Mouse (Mus musculus): ENCODE results near the gene Asns. TPM values are rescaled to one million over a fixed set of nuclear protein-coding genes. Genes with fewer than 3 reads are reported as not detected.

The Asns gene
- polyA plus RNA-seq (2015; fragmentation: Nextera tagmentation; extraction: Ambion mirVana): 95.8 and 112 TPM in 2 replicates

- under 1% methylated on average over 51 of the region's 51 CpGs for WGBS
- peak within 1 kb of the TSS; percentile 57 for H3K4me3 ChIP-seq (ENCODE audit: low read length)
- H3K27ac ChIP-seq (ENCODE audit: low read length): peak within 1 kb of the TSS; percentile 13
- ATAC-seq: peak; percentile 98
- H3K9ac ChIP-seq (ENCODE audit: low read depth, low read length): peak within 1 kb of the TSS; percentile 67
- H3K4me2 ChIP-seq (ENCODE audit: low read depth, low read length): peak within 1 kb of the TSS; percentile 62
- no peaks in the 10 kb centered on the region for H3K9me3 ChIP-seq (ENCODE audit: control insufficient read depth, low read length)
- no peaks in the 10 kb centered on the region for H3K4me1 ChIP-seq (ENCODE audit: control insufficient read depth, insufficient read depth, low read length)
- H3K36me3 ChIP-seq (ENCODE audit: control insufficient read depth, insufficient read depth, low read length): no peaks in the 10 kb centered on the region
- H3K27me3 ChIP-seq (replicated peaks; ENCODE audit: control insufficient read depth, insufficient read depth, low read length): no peaks in the 10 kb centered on the region
Observed at GRCm38 (mm10) chr6:7692884-7693585, at the start of gene Asns. Gene Asns (minus strand): TSS chr6:7693254.

- Histone ChIP-seq H3K36me3 (ENCODE audit: control insufficient read depth, insufficient read depth, low read length) (no peaks in the 10 kb centered on the region), H3K4me2 (ENCODE audit: low read depth, low read length) (no peak overlapping the region), H3K27ac (ENCODE audit: low read length) (no peak overlapping the region), H3K9me3 (ENCODE audit: control insufficient read depth, low read length) (no peaks in the 10 kb centered on the region), H3K9ac (ENCODE audit: low read depth, low read length) (no peak overlapping the region), H3K27me3 (replicated peaks; ENCODE audit: control insufficient read depth, insufficient read depth, low read length) (no peaks in the 10 kb centered on the region), H3K4me1 (ENCODE audit: control insufficient read depth, insufficient read depth, low read length) (no peaks in the 10 kb centered on the region), H3K4me3 (ENCODE audit: low read length) (no peak overlapping the region)
- 65% methylated on average over 3 of the region's 3 CpGs for WGBS
- ATAC-seq: no peak
Observed at GRCm38 (mm10) chr6:7741721-7742120, 48.7 kb upstream of the Asns start.

- ATAC-seq: no peak
- Histone ChIP-seq H3K4me2 (ENCODE audit: low read depth, low read length) (no peak overlapping the region), H3K27me3 (replicated peaks; ENCODE audit: control insufficient read depth, insufficient read depth, low read length) (no peaks in the 10 kb centered on the region), H3K27ac (ENCODE audit: low read length) (no peak overlapping the region), H3K9me3 (ENCODE audit: control insufficient read depth, low read length) (no peaks in the 10 kb centered on the region), H3K36me3 (ENCODE audit: control insufficient read depth, insufficient read depth, low read length) (no peaks in the 10 kb centered on the region), H3K4me3 (ENCODE audit: low read length) (no peak overlapping the region), H3K4me1 (ENCODE audit: control insufficient read depth, insufficient read depth, low read length) (no peaks in the 10 kb centered on the region), H3K9ac (ENCODE audit: low read depth, low read length) (no peak overlapping the region)
- 87% methylated on average over 2 of the region's 2 CpGs for WGBS
Observed at GRCm38 (mm10) chr6:7737842-7738241, 44.8 kb upstream of the Asns start.

- Histone ChIP-seq H3K27me3 (replicated peaks; ENCODE audit: control insufficient read depth, insufficient read depth, low read length) (no peaks in the 10 kb centered on the region), H3K9me3 (ENCODE audit: control insufficient read depth, low read length) (no peaks in the 10 kb centered on the region), H3K36me3 (ENCODE audit: control insufficient read depth, insufficient read depth, low read length) (no peaks in the 10 kb centered on the region), H3K9ac (ENCODE audit: low read depth, low read length) (no peak overlapping the region), H3K4me2 (ENCODE audit: low read depth, low read length) (no peak overlapping the region), H3K27ac (ENCODE audit: low read length) (no peak overlapping the region), H3K4me1 (ENCODE audit: control insufficient read depth, insufficient read depth, low read length) (no peaks in the 10 kb centered on the region), H3K4me3 (ENCODE audit: low read length) (no peak overlapping the region)
- ATAC-seq: peak; percentile 68; the same call in 1 of the 2 replicates
- 32% methylated on average over 12 of the region's 12 CpGs for WGBS
Observed at GRCm38 (mm10) chr6:7732754-7733708, 40.0 kb upstream of the Asns start.

- no peak for ATAC-seq
- 79% methylated on average over 6 of the region's 6 CpGs for WGBS
- H3K36me3 ChIP-seq (ENCODE audit: control insufficient read depth, insufficient read depth, low read length): no peaks in the 10 kb centered on the region
- H3K27ac ChIP-seq (ENCODE audit: low read length): no peak overlapping the region
- H3K9me3 ChIP-seq (ENCODE audit: control insufficient read depth, low read length): no peaks in the 10 kb centered on the region
- no peaks in the 10 kb centered on the region for H3K27me3 ChIP-seq (replicated peaks; ENCODE audit: control insufficient read depth, insufficient read depth, low read length)
- H3K9ac ChIP-seq (ENCODE audit: low read depth, low read length): no peak overlapping the region
- no peak overlapping the region for H3K4me2 ChIP-seq (ENCODE audit: low read depth, low read length)
- H3K4me3 ChIP-seq (ENCODE audit: low read length): no peak overlapping the region
- no peaks in the 10 kb centered on the region for H3K4me1 ChIP-seq (ENCODE audit: control insufficient read depth, insufficient read depth, low read length)
Observed at GRCm38 (mm10) chr6:7732097-7732496, 39.0 kb upstream of the Asns start.

GRCm38 (mm10) chr6:7729128-7729527 is 36.1 kb upstream of the Asns start:
- 78% methylated on average over 2 of the region's 2 CpGs for WGBS
- Histone ChIP-seq H3K9me3 (ENCODE audit: control insufficient read depth, low read length) (no peaks in the 10 kb centered on the region), H3K36me3 (ENCODE audit: control insufficient read depth, insufficient read depth, low read length) (no peaks in the 10 kb centered on the region), H3K27ac (ENCODE audit: low read length) (no peak overlapping the region), H3K27me3 (replicated peaks; ENCODE audit: control insufficient read depth, insufficient read depth, low read length) (no peaks in the 10 kb centered on the region), H3K4me1 (ENCODE audit: control insufficient read depth, insufficient read depth, low read length) (no peaks in the 10 kb centered on the region), H3K4me3 (ENCODE audit: low read length) (no peak overlapping the region), H3K9ac (ENCODE audit: low read depth, low read length) (no peak overlapping the region), H3K4me2 (ENCODE audit: low read depth, low read length) (no peak overlapping the region)
- no peak for ATAC-seq

GRCm38 (mm10) chr6:7728241-7728640 is 35.2 kb upstream of the Asns start:
- no peaks in the 10 kb centered on the region for H3K4me1 ChIP-seq (ENCODE audit: control insufficient read depth, insufficient read depth, low read length)
- no peaks in the 10 kb centered on the region for H3K9me3 ChIP-seq (ENCODE audit: control insufficient read depth, low read length)
- ATAC-seq: no peak
- H3K27ac ChIP-seq (ENCODE audit: low read length): no peak overlapping the region
- H3K27me3 ChIP-seq (replicated peaks; ENCODE audit: control insufficient read depth, insufficient read depth, low read length): no peaks in the 10 kb centered on the region
- no peaks in the 10 kb centered on the region for H3K36me3 ChIP-seq (ENCODE audit: control insufficient read depth, insufficient read depth, low read length)
- no peak overlapping the region for H3K9ac ChIP-seq (ENCODE audit: low read depth, low read length)
- WGBS: 91% methylated on average over 5 of the region's 5 CpGs
- no peak overlapping the region for H3K4me3 ChIP-seq (ENCODE audit: low read length)
- H3K4me2 ChIP-seq (ENCODE audit: low read depth, low read length): no peak overlapping the region

GRCm38 (mm10) chr6:7716236-7716635 is 23.2 kb upstream of the Asns start:
- H3K4me3 ChIP-seq (ENCODE audit: low read length): no peak overlapping the region
- H3K36me3 ChIP-seq (ENCODE audit: control insufficient read depth, insufficient read depth, low read length): no peaks in the 10 kb centered on the region
- WGBS: 55% methylated on average over 4 of the region's 4 CpGs
- no peak overlapping the region for H3K9ac ChIP-seq (ENCODE audit: low read depth, low read length)
- H3K27ac ChIP-seq (ENCODE audit: low read length): no peak overlapping the region
- no peak overlapping the region for H3K4me2 ChIP-seq (ENCODE audit: low read depth, low read length)
- H3K27me3 ChIP-seq (replicated peaks; ENCODE audit: control insufficient read depth, insufficient read depth, low read length): no peaks in the 10 kb centered on the region
- no peaks in the 10 kb centered on the region for H3K9me3 ChIP-seq (ENCODE audit: control insufficient read depth, low read length)
- no peaks in the 10 kb centered on the region for H3K4me1 ChIP-seq (ENCODE audit: control insufficient read depth, insufficient read depth, low read length)
- ATAC-seq: no peak

- H3K4me2 ChIP-seq (ENCODE audit: low read depth, low read length): no peak overlapping the region
- H3K4me3 ChIP-seq (ENCODE audit: low read length): no peak overlapping the region
- no peak for ATAC-seq
- no peaks in the 10 kb centered on the region for H3K36me3 ChIP-seq (ENCODE audit: control insufficient read depth, insufficient read depth, low read length)
- H3K9ac ChIP-seq (ENCODE audit: low read depth, low read length): no peak overlapping the region
- no peaks in the 10 kb centered on the region for H3K9me3 ChIP-seq (ENCODE audit: control insufficient read depth, low read length)
- H3K4me1 ChIP-seq (ENCODE audit: control insufficient read depth, insufficient read depth, low read length): no peaks in the 10 kb centered on the region
- 37% methylated on average over 2 of the region's 2 CpGs for WGBS
- no peaks in the 10 kb centered on the region for H3K27me3 ChIP-seq (replicated peaks; ENCODE audit: control insufficient read depth, insufficient read depth, low read length)
- no peak overlapping the region for H3K27ac ChIP-seq (ENCODE audit: low read length)
Observed at GRCm38 (mm10) chr6:7714230-7714629, 21.2 kb upstream of the Asns start.
